Mouse (Mus musculus) heart, adult 2 months (tissue): ENCODE data around the gene Anapc7.

ENCODE experiments used
- CTCF ChIP-seq: fragments of 200-600 bp; IDR thresholded peaks from 2 replicates; pipeline ENCODE4 v1.8.1; 2022; ENCODE audit warnings: antibody characterized with exemption, mild to moderate bottlenecking, moderate library complexity
- EP300 ChIP-seq: fragments of 200-500 bp; IDR thresholded peaks from 2 replicates; pipeline ENCODE4 v1.6.1; 2011; ENCODE audit warnings: low read depth, low read length, control low read depth; ENCODE audit not compliant: insufficient read depth

DNA sequence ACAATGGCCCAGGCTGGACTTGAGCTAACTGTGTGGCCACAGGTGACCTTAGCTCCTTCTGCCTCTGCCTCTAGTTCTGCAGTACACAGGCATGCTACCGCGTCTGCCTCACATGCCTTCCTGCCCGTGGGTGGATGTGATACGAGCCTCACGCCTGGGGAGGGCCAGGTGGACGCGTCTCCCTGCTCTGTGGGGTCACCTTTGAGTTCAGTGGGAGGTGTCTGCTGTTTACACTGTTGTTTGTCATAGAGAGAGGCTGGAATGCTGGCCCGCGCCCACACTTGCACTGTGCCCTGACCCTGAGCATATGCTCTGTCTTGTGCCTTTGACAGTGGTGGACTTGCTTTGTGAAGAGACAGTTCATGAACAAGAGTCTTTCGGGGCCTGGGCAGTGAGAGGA lies 16.0 kb upstream of the Anapc7 start:
- TF ChIP-seq CTCF (no peak), EP300 (no peak)
